Mouse (Mus musculus): ENCODE measurements at regions not wholly inside any gene's neighbourhood (a gene's known extent, or its start where the extent isn't known, plus 50 kb on each side); places are given as distances from the start of the nearest gene placed in this dataset.

DNA sequence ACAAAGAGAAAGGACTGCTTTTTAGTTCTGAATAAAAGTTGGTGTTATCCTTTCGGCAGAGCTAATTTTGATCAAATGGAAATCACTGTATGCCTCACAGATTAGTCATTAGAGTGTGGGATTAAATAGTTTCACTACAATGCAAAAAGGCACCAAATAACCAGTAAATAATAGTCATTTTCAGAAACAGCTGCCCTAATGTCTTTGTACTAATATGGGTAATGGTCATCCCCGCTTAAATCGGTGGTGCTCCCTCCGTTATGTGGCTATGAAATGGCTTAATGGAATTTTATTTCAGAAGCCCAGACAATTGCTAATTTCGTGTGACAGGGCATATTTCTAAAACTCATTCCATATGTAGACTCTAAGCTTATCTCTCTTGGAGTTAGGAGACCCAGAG is 437.5 kb upstream of the Tenm3 start:
- Histone ChIP-seq H3K4me3 (no peak overlapping the region), H3K27me3 (no peaks in the 10 kb centered on the region), H3K36me3 (no peaks in the 10 kb centered on the region), H3K4me1 (replicated peaks) (no peaks in the 10 kb centered on the region), H3K9ac (no peak overlapping the region), H3K9me3 (no peaks in the 10 kb centered on the region), H3K4me2 (no peak overlapping the region), H3K27ac (replicated peaks) (no peak overlapping the region; the same call in 1 of the 2 replicates)
- WGBS: 47% methylated on average over 5 of the region's 5 CpGs
- ATAC-seq (ENCODE audit: low read depth): no peak

DNA sequence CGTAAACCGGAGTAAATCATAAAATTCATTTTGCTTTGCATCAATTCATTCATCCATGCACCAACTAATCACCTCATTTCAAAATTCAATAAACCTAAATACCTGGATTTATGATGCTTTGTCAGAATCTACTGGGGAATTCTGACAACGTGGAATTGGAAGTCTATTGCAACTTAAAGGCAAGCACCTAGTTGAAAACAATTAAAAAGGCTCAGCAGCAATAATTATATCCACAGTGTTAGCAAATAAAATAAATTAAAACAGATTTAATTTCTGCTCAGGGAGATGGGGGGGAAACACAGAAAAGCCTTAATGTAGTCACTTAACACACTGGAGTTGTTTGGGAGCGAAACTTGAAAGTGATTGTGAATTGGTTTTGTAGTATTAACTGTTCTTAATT is 430.3 kb upstream of the Tenm3 start:
- Histone ChIP-seq H3K36me3 (no peaks in the 10 kb centered on the region), H3K9me3 (no peaks in the 10 kb centered on the region), H3K4me3 (no peak overlapping the region), H3K27ac (replicated peaks) (no peak overlapping the region), H3K27me3 (no peaks in the 10 kb centered on the region), H3K9ac (no peak overlapping the region), H3K4me1 (replicated peaks) (0 out of 2 replicates have a peak, but pooled peaks cover 4% of the 10 kb centered on the region), H3K4me2 (no peak overlapping the region)
- ATAC-seq (ENCODE audit: low read depth): peak; percentile 59
- 57% methylated on average over 4 of the region's 4 CpGs for WGBS

DNA sequence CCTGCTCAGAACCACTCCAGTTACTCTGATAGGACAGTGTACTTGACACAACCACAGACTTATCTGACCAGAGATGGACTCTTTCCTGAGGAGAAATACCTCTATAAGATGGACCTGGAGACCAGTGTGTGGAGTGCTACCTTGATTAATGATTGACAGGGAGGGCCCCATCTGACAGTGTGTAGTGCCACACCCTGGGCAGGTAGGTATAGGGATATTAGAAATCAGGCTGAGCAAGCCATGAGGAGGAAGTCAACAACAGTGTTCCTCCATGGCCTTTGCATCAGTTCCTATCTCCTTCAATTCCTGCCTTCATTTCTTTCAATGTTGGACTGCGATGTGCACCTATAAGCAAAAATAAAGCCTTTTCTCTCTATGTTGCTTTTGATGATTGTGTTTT is 429.4 kb upstream of the Tenm3 start:
- no peak overlapping the region for H3K9ac ChIP-seq
- H3K9me3 ChIP-seq: no peaks in the 10 kb centered on the region
- no peak for ATAC-seq (ENCODE audit: low read depth)
- H3K4me1 ChIP-seq (replicated peaks): 0 out of 2 replicates have a peak, but pooled peaks cover 4% of the 10 kb centered on the region
- no peaks in the 10 kb centered on the region for H3K27me3 ChIP-seq
- WGBS: 98% methylated on average over 1 of the region's 1 CpGs
- no peak overlapping the region for H3K27ac ChIP-seq (replicated peaks)
- no peaks in the 10 kb centered on the region for H3K36me3 ChIP-seq
- no peak overlapping the region for H3K4me2 ChIP-seq
- no peak overlapping the region for H3K4me3 ChIP-seq

DNA sequence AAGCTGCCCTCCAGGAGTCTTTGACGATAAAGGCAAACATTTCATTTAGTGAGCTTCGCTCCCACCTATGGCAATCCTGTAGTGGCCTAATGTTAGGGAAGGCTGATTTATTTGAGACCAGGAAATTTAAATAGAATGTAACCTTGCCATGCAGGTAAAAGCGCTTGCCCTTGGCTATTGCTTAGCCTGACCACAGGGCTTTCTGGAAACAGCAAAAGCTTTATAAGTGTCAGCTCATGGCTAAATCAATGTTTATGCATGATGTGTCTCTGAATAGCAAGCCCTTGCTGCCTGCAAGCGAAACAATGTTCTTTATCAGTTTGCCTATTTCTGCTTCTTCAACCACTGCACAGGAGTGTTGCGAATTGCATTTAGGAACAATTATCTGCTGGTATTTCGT is 419.7 kb upstream of the Tenm3 start:
- H3K9me3 ChIP-seq: no peaks in the 10 kb centered on the region
- WGBS: 38% methylated on average over 6 of the region's 6 CpGs
- H3K27ac ChIP-seq (replicated peaks): 0 out of 2 replicates have a peak overlapping the region, but pooled peaks have one; percentile 14
- H3K4me3 ChIP-seq: no peak overlapping the region
- no peaks in the 10 kb centered on the region for H3K27me3 ChIP-seq
- no peaks in the 10 kb centered on the region for H3K36me3 ChIP-seq
- H3K4me1 ChIP-seq (replicated peaks): peaks cover 22% of the 10 kb centered on the region
- H3K9ac ChIP-seq: no peak overlapping the region
- ATAC-seq (ENCODE audit: low read depth): no peak
- H3K4me2 ChIP-seq: no peak overlapping the region

DNA sequence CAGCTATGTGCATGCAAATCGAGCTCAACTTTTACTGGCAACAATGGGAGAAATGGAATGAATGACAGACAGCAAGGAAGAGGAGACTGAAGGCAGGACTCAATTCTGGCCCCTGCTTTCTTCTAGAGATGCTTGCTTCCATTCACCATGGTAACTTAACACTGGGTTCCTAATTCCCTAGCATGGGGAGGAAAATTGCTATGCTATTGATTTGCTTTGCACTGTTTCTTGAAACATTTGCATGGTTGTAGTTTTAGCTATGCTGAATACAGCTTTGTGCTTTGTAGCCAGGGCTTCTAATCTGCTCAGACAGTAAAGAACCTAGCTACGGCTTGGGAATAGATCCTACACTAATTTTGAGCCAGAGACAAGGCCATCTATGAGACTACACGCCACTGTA is 419.0 kb upstream of the Tenm3 start:
- peaks cover 22% of the 10 kb centered on the region for H3K4me1 ChIP-seq (replicated peaks)
- H3K27me3 ChIP-seq: no peaks in the 10 kb centered on the region
- H3K4me2 ChIP-seq: no peak overlapping the region
- no peak overlapping the region for H3K4me3 ChIP-seq
- no peak for ATAC-seq (ENCODE audit: low read depth)
- no peak overlapping the region for H3K9ac ChIP-seq
- H3K36me3 ChIP-seq: no peaks in the 10 kb centered on the region
- WGBS: 18% methylated on average over 3 of the region's 3 CpGs
- no peaks in the 10 kb centered on the region for H3K9me3 ChIP-seq
- no peak overlapping the region for H3K27ac ChIP-seq (replicated peaks)

DNA sequence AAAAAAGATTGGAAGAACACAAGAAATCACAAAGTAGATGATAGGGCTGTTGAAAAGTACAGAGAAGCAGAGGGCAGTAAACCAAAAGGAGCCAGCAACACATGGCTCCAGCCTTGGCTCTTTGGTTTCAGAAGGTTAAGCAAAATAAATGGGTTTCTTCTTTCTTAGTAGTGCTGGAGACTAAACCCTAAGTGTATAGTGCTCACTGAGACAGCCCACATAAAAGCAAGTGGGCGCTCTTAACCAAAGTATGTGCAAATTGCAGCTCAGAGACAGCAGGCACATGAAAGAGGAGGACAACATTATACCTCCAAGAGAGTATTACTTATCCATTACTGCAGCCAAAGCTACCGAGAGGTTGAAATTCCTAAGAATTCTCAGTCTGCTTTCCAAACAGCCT is 412.2 kb upstream of the Tenm3 start:
- ATAC-seq (ENCODE audit: low read depth): no peak
- WGBS: 69% methylated on average over 2 of the region's 2 CpGs
- H3K9me3 ChIP-seq: no peaks in the 10 kb centered on the region

DNA sequence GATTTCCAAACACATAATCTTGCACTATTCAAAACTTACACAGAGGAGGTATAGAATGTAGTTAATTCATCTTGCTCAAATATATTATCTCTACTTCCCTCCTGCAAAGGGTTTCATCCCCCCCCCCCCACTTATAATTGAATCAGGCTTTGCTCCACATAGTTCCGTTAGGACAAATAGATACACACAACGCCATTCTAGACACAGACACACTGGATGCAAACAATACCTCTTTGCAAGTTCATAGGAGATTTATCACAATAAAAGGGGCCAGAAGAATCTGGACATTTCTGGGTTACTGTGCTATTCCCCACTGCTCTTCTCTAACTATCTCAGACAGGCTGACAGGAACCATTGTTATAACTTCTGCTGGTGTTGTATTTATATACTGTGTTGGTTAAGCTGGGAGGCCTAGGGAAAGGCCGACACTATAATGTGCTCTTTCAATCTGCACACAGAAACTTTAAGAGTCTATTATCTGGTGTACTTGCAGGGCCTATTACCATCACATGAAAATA is 410.6 kb upstream of the Tenm3 start:
- Histone ChIP-seq H3K27me3 (no peaks in the 10 kb centered on the region), H3K4me1 (replicated peaks) (no peaks in the 10 kb centered on the region), H3K27ac (replicated peaks) (no peak overlapping the region), H3K36me3 (no peaks in the 10 kb centered on the region), H3K4me3 (no peak overlapping the region), H3K9me3 (peaks cover 5% of the 10 kb centered on the region; the same call in 1 of the 2 replicates), H3K9ac (no peak overlapping the region), H3K4me2 (no peak overlapping the region)
- ATAC-seq (ENCODE audit: low read depth): no peak
- WGBS: 44% methylated on average over 3 of the region's 3 CpGs

More for the DNA sequence above, 412.2 kb upstream of the Tenm3 start:
- no peak overlapping the region for H3K27ac ChIP-seq (replicated peaks)
- 0 out of 2 replicates have a peak, but pooled peaks cover 3% of the 10 kb centered on the region for H3K4me1 ChIP-seq (replicated peaks)
- H3K4me3 ChIP-seq: no peak overlapping the region
- H3K36me3 ChIP-seq: no peaks in the 10 kb centered on the region
- no peaks in the 10 kb centered on the region for H3K27me3 ChIP-seq
- no peak overlapping the region for H3K9ac ChIP-seq
- no peak overlapping the region for H3K4me2 ChIP-seq

DNA sequence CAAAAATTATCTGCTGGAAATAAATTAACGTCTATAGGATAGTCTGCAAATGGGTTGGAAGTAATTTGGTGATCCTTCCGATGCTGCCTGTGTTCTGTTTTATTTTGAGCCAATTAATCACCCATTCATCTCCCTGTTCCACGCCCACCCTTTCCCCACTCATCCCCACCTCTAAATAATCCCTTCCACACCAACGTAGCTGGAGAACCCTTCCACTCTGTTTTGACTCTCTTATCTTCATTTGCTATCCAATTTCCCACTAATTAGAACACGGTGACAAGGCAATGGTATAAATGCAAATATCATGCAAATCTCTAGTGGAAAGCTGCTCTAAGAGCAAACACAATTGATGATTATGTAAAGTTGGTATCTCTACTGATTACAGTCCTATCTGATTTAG is 399.3 kb upstream of the Tenm3 start:
- H3K9me3 ChIP-seq: no peaks in the 10 kb centered on the region
- ATAC-seq (ENCODE audit: low read depth): no peak
- H3K27me3 ChIP-seq: no peaks in the 10 kb centered on the region
- H3K4me2 ChIP-seq: no peak overlapping the region
- H3K4me1 ChIP-seq (replicated peaks): no peaks in the 10 kb centered on the region
- H3K9ac ChIP-seq: no peak overlapping the region
- no peaks in the 10 kb centered on the region for H3K36me3 ChIP-seq
- no peak overlapping the region for H3K4me3 ChIP-seq
- WGBS: 27% methylated on average over 5 of the region's 5 CpGs
- H3K27ac ChIP-seq (replicated peaks): no peak overlapping the region

DNA sequence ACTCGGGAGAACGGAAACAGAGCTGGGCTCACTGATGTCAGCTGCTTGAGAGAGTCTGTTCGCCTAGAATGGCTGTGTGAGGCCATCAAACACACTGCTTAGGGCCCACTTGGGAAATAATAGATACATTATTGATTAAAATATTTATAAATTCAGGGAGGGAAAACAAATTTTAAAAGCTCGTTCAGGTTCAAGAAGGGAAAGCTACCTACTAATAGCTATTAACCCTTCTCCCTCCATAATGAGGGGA is 393.0 kb upstream of the Tenm3 start:
- ATAC-seq (ENCODE audit: low read depth): peak; percentile 61; the same call in 1 of the 2 replicates
- H3K36me3 ChIP-seq: no peaks in the 10 kb centered on the region
- no peaks in the 10 kb centered on the region for H3K9me3 ChIP-seq
- H3K4me1 ChIP-seq (replicated peaks): peaks cover 13% of the 10 kb centered on the region
- H3K27me3 ChIP-seq: no peaks in the 10 kb centered on the region
- H3K4me3 ChIP-seq: no peak overlapping the region
- H3K27ac ChIP-seq (replicated peaks): peak overlapping the region; percentile 82
- WGBS: 26% methylated on average over 4 of the region's 4 CpGs
- H3K9ac ChIP-seq: no peak overlapping the region
- H3K4me2 ChIP-seq: peak overlapping the region; percentile 16; the same call in 1 of the 2 replicates

DNA sequence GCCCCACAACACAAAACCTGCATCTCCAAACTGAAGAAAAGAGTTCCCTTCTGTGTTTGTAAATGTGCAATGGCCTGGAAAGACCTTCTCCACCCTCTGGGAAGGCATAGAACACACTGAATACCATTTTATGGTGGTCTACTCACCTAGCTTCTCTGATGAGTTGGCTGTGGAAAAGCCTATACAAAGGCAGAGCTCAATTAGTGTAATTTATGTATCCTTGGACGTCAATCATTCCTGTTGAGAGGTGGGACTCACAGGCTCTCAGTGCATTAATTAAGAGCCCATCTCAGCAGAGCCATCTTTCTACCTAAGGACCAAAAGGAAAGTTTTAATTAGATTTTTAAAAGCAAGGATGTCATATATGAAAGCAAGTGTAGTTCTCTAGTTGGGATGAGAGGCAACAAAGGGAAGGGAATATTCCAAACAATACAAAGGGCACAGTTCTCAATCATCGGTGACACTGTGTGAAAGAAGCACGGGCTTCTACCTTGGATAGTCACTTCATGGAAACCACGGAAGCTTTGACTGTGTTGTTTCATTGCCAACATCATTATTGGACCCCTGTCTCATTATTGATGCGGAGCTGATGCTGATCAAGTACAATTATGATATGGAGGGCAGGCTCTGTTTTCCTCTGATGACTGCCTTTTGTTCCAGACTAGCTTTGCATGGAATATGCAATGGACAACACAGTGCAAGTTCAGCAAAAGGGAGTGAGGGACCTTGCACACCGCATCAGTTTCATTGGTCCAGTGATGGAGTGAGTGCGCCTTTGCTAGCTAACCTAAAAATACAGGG is 392.5 kb upstream of the Tenm3 start:
- H3K4me3 ChIP-seq: no peak overlapping the region
- peaks cover 13% of the 10 kb centered on the region for H3K4me1 ChIP-seq (replicated peaks)
- ATAC-seq (ENCODE audit: low read depth): peak; percentile 72; the same call in 1 of the 2 replicates
- H3K9me3 ChIP-seq: no peaks in the 10 kb centered on the region
- 42% methylated on average over 7 of the region's 7 CpGs for WGBS
- peak overlapping the region; percentile 16 for H3K4me2 ChIP-seq
- H3K27me3 ChIP-seq: no peaks in the 10 kb centered on the region
- peak overlapping the region; percentile 82 for H3K27ac ChIP-seq (replicated peaks)
- H3K9ac ChIP-seq: no peak overlapping the region
- H3K36me3 ChIP-seq: no peaks in the 10 kb centered on the region

DNA sequence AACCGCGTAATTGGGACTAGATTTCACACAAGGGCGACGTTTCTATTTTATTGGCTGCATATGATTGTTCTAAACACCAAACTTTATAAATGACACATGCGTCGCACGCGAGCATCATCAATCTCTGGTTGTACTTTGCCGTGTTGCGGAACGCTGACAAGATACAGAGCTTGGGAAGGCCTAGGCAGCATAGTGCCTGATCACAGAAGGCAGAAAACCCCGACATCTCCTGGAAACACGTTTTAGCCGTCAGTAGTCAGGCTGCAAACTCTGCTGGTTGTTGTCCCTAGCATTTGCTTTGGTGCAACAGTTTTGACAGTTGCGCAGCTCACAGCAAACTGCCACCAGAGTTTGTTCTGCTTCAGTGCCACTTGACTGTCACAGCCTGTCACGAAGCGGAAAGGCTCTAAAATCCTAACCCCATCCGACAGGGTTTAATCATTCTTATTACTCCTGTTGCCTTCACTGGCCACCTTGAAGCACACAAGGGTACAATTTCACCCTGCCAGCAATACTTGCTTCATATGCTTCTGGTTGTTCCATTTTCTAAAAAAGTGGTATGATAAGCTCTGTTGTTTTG is 380.2 kb upstream of the Tenm3 start:
- Histone ChIP-seq H3K36me3 (no peaks in the 10 kb centered on the region), H3K27ac (replicated peaks) (no peak overlapping the region), H3K27me3 (no peaks in the 10 kb centered on the region), H3K4me3 (no peak overlapping the region), H3K4me1 (replicated peaks) (0 out of 2 replicates have a peak, but pooled peaks cover 5% of the 10 kb centered on the region), H3K9me3 (no peaks in the 10 kb centered on the region), H3K4me2 (no peak overlapping the region), H3K9ac (no peak overlapping the region)
- WGBS: 62% methylated on average over 18 of the region's 18 CpGs
- no peak for ATAC-seq (ENCODE audit: low read depth)

DNA sequence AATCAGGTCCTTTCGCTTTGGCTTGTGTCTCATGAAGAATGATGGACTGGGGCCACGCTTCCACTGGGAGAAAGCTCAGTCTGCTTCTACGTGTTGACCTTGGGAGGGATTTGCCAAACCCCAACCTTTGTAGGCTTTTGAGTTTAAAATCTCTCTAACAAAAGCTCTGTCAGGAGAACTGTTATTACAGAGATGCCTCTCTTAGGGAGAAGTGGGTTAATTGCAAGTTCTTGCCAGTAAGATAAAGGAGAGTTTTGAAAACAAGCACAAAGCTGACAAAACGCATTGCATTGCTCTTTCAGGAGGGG is 351.5 kb upstream of the Tenm3 start:
- H3K9me3 ChIP-seq: no peaks in the 10 kb centered on the region
- peaks cover 7% of the 10 kb centered on the region; the same call in 1 of the 2 replicates for H3K4me1 ChIP-seq (replicated peaks)
- H3K27ac ChIP-seq (replicated peaks): peak overlapping the region; percentile 68; the same call in 1 of the 2 replicates
- 70% methylated on average over 4 of the region's 4 CpGs for WGBS
- no peaks in the 10 kb centered on the region for H3K27me3 ChIP-seq
- H3K9ac ChIP-seq: no peak overlapping the region
- ATAC-seq (ENCODE audit: low read depth): no peak
- no peak overlapping the region for H3K4me2 ChIP-seq
- H3K36me3 ChIP-seq: no peaks in the 10 kb centered on the region
- no peak overlapping the region for H3K4me3 ChIP-seq
